Mouse (Mus musculus) neural tube, embryonic 11.5 days (tissue): ENCODE results near the gene Ctbp2. TPM values are rescaled to one million over a fixed set of nuclear protein-coding genes. Genes with fewer than 3 reads are reported as not detected.
A peak's percentile ranks its signal among the peaks of the same experiment; 100 is the strongest.

Experiments used
- ATAC-seq: fragments of 200-750 bp; cut with Nextera tagmentation; 2 replicates; pipeline ENCODE4 v1.8.0; 2017; ENCODE audit warnings: moderate number of reproducible peaks, mild to moderate bottlenecking, moderate TSS enrichment, moderate library complexity; ENCODE audit not compliant: insufficient read depth, low FRiP score, low TSS enrichment
- DNase-seq: peaks from one replicate; pipeline ENCODE4 v3.0.0-alpha.2; 2015; ENCODE audit warnings: low spot score
- H3K27ac ChIP-seq: fragments of 300-500 bp; sonication (generic); 2 replicates; pipeline ENCODE4 v1.5.1; 2014; ENCODE audit warnings: low read depth, mild to moderate bottlenecking, low read length
- H3K27me3 ChIP-seq: fragments of 300-500 bp; sonication (generic); 2 replicates; pipeline ENCODE4 v1.6.1; 2014; ENCODE audit warnings: mild to moderate bottlenecking, low read length, mixed read lengths; ENCODE audit not compliant: control insufficient read depth, insufficient read depth
- H3K36me3 ChIP-seq: fragments of 300-500 bp; sonication (generic); 2 replicates; pipeline ENCODE4 v1.6.1; 2014; ENCODE audit warnings: mild to moderate bottlenecking, low read length, moderate library complexity, mixed read lengths; ENCODE audit not compliant: control insufficient read depth, insufficient read depth
- H3K4me1 ChIP-seq: fragments of 300-500 bp; sonication (generic); 2 replicates; pipeline ENCODE4 v1.6.1; 2014; ENCODE audit warnings: low read length, mixed read lengths; ENCODE audit not compliant: control insufficient read depth, insufficient read depth
- H3K4me2 ChIP-seq: fragments of 300-500 bp; sonication (generic); 2 replicates; pipeline ENCODE4 v1.6.1; 2014; ENCODE audit warnings: low read depth, mild to moderate bottlenecking, moderate library complexity
- H3K4me3 ChIP-seq: fragments of 300-500 bp; sonication (generic); 2 replicates; pipeline ENCODE4 v1.5.1; 2014; ENCODE audit warnings: low read depth, low read length
- H3K9ac ChIP-seq: fragments of 300-500 bp; sonication (generic); 2 replicates; pipeline ENCODE4 v1.6.1; 2014; ENCODE audit warnings: mild to moderate bottlenecking, low read length
- H3K9me3 ChIP-seq: fragments of 300-500 bp; sonication (generic); 2 replicates; pipeline ENCODE4 v1.6.1; 2016; ENCODE audit warnings: low read length; ENCODE audit not compliant: control insufficient read depth
- WGBS: fragments of 180-500 bp; shearing (Covaris S2); extraction: QIAGEN DNeasy Blood & Tissue Kit; methylation state at CpG from one replicate; pipeline ENCODE4 v1.1.7; 2014; 5-methylcytosine and 5-hydroxymethylcytosine counted together
- polyA plus RNA-seq: library from polyadenylated mRNA; unstranded; fragments of >200 nt; fragmentation: Nextera tagmentation; extraction: Ambion mirVana; gene quantifications from 2 replicates; pipeline ENCODE4 v1.2.1, GENCODE M21; 2014

The Ctbp2 gene
- polyA plus RNA-seq, 1 experiment from 2014 or later, result 167 TPM

- Histone ChIP-seq H3K4me3 (no peak overlapping the region), H3K4me1 (peaks cover 64% of the 10 kb centered on the region), H3K27me3 (no peaks in the 10 kb centered on the region), H3K4me2 (no peak overlapping the region), H3K9ac (no peak overlapping the region), H3K36me3 (no peaks in the 10 kb centered on the region; the same call in 1 of the 2 replicates), H3K9me3 (no peaks in the 10 kb centered on the region), H3K27ac (no peak overlapping the region)
- 77% methylated on average over 8 of the region's 8 CpGs for WGBS
- ATAC-seq (no peak), DNase-seq (no peak)
Observed at GRCm38 (mm10) chr7:133113185-133113895, 10.8 kb downstream of the Ctbp2 start.

GRCm38 (mm10) chr7:133112351-133112831, 11.8 kb downstream of the Ctbp2 start:
- no peaks in the 10 kb centered on the region for H3K9me3 ChIP-seq
- no peak overlapping the region for H3K4me3 ChIP-seq
- no peak overlapping the region for H3K4me2 ChIP-seq
- peaks cover 57% of the 10 kb centered on the region for H3K4me1 ChIP-seq
- H3K9ac ChIP-seq, result no peak overlapping the region
- H3K27me3 ChIP-seq, result no peaks in the 10 kb centered on the region
- peak; percentile 42; the same call in 1 of the 2 replicates for ATAC-seq
- no peak for DNase-seq
- no peaks in the 10 kb centered on the region; the same call in 1 of the 2 replicates for H3K36me3 ChIP-seq
- H3K27ac ChIP-seq, result 0 out of 2 replicates have a peak overlapping the region, but pooled peaks have one; percentile 20
- 20% methylated on average over 6 of the region's 6 CpGs for WGBS

DNA sequence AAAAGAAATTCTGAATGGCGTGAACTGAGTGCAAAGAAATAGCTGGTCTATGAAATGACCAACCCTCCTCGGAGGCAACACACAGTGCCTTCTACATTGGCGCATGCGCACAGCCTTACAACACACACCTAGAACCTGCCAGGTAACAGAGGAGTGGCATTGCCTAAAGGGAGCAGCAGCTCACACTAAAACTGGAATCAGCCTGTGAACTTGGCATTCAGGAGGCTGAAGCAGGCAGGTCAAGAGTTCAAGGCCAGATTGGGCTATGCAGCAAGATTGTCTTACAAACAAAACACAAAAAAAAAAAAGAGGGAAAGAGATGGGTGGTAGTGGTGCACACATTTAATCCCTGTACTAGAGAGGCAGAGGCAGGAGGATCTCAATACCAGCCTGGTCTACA, 14.7 kb downstream of the Ctbp2 start:
- no peaks in the 10 kb centered on the region; the same call in 1 of the 2 replicates for H3K36me3 ChIP-seq
- peaks cover 31% of the 10 kb centered on the region for H3K4me1 ChIP-seq
- no peak for ATAC-seq
- H3K27me3 ChIP-seq, result no peaks in the 10 kb centered on the region
- H3K9me3 ChIP-seq, result no peaks in the 10 kb centered on the region
- no peak for DNase-seq
- H3K4me3 ChIP-seq, result no peak overlapping the region
- H3K27ac ChIP-seq, result no peak overlapping the region
- WGBS, result 94% methylated on average over 4 of the region's 4 CpGs
- no peak overlapping the region for H3K4me2 ChIP-seq
- no peak overlapping the region for H3K9ac ChIP-seq

DNA sequence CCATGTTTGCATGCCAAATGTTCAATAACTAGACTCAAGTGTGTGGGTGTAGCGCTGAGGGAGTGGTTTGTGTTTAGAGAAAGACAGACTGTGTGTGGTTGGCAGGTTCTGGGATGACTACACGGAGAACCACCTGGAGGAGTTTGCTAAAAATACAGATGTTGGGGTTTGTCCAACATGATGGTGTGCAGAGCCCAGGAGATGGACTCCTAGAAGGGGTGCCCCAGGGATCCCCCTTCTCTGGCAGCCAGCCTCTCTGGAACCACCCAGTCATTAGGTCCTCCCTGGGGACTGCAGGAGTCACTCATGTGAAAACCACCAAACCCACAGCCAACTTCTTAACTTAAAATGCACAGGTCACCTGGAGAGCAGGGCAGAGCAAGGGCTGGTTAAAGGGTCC, 15.5 kb downstream of the Ctbp2 start:
- no peaks in the 10 kb centered on the region for H3K27me3 ChIP-seq
- DNase-seq, result no peak
- WGBS, result 94% methylated on average over 2 of the region's 2 CpGs

GRCm38 (mm10) chr7:133102578-133102977, 21.6 kb downstream of the Ctbp2 start:
- no peak overlapping the region for H3K27ac ChIP-seq
- H3K27me3 ChIP-seq, result no peaks in the 10 kb centered on the region
- no peaks in the 10 kb centered on the region for H3K36me3 ChIP-seq
- no peak overlapping the region for H3K4me2 ChIP-seq
- no peak overlapping the region for H3K9ac ChIP-seq
- ATAC-seq (no peak), DNase-seq (no peak)
- 69% methylated on average over 3 of the region's 3 CpGs for WGBS
- H3K9me3 ChIP-seq, result no peaks in the 10 kb centered on the region
- peaks cover 18% of the 10 kb centered on the region for H3K4me1 ChIP-seq
- H3K4me3 ChIP-seq, result no peak overlapping the region

More for the DNA sequence above, 15.5 kb downstream of the Ctbp2 start:
- ATAC-seq, result no peak
- H3K4me2 ChIP-seq, result no peak overlapping the region
- H3K27ac ChIP-seq, result no peak overlapping the region
- peaks cover 24% of the 10 kb centered on the region for H3K4me1 ChIP-seq
- no peak overlapping the region for H3K9ac ChIP-seq
- no peak overlapping the region for H3K4me3 ChIP-seq
- no peaks in the 10 kb centered on the region; the same call in 1 of the 2 replicates for H3K36me3 ChIP-seq
- no peaks in the 10 kb centered on the region for H3K9me3 ChIP-seq

GRCm38 (mm10) chr7:133101070-133101469, 23.1 kb downstream of the Ctbp2 start:
- Histone ChIP-seq H3K9me3 (no peaks in the 10 kb centered on the region), H3K4me2 (no peak overlapping the region), H3K9ac (no peak overlapping the region), H3K4me3 (no peak overlapping the region), H3K36me3 (no peaks in the 10 kb centered on the region), H3K27ac (no peak overlapping the region), H3K4me1 (peaks cover 18% of the 10 kb centered on the region), H3K27me3 (no peaks in the 10 kb centered on the region)
- DNase-seq, result no peak
- WGBS, result 81% methylated on average over 6 of the region's 6 CpGs
- ATAC-seq, result no peak

GRCm38 (mm10) chr7:133100178-133100577, 24.0 kb downstream of the Ctbp2 start:
- peaks cover 18% of the 10 kb centered on the region for H3K4me1 ChIP-seq
- WGBS, result 66% methylated on average over 6 of the region's 6 CpGs
- ATAC-seq, result no peak

DNA sequence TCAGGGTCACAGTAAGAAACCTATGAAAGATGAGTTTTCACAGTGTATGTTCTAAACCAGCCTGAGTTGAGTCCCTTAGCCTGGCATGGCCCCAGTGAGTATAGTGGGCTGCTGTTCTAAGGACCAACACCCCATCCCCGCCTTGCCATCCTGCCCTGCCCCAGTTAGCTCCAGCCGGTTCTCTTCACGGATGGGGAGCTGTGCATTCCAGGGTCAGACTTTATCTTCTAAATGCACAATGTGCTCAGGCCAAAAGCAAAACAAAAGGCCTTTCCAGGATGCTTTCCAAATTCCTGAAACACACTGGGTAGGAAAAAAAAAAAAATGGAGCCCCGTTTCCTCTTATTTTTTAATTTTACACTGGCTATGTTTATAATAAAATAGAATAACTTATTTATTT, 24.9 kb downstream of the Ctbp2 start:
- WGBS, result 71% methylated on average over 4 of the region's 4 CpGs
- H3K36me3 ChIP-seq, result no peaks in the 10 kb centered on the region
- ATAC-seq (no peak), DNase-seq (no peak)
- H3K9ac ChIP-seq, result no peak overlapping the region
- H3K4me2 ChIP-seq, result no peak overlapping the region
- H3K4me3 ChIP-seq, result no peak overlapping the region
- peaks cover 18% of the 10 kb centered on the region for H3K4me1 ChIP-seq
- H3K27me3 ChIP-seq, result no peaks in the 10 kb centered on the region
- no peak overlapping the region for H3K27ac ChIP-seq
- no peaks in the 10 kb centered on the region for H3K9me3 ChIP-seq

More at GRCm38 (mm10) chr7:133100178-133100577, 24.0 kb downstream of the Ctbp2 start:
- no peaks in the 10 kb centered on the region for H3K36me3 ChIP-seq
- no peak overlapping the region for H3K27ac ChIP-seq
- no peak overlapping the region for H3K4me2 ChIP-seq
- no peaks in the 10 kb centered on the region for H3K27me3 ChIP-seq
- no peak overlapping the region for H3K9ac ChIP-seq
- no peaks in the 10 kb centered on the region for H3K9me3 ChIP-seq
- no peak overlapping the region for H3K4me3 ChIP-seq
- DNase-seq, result no peak
